Mouse (Mus musculus): ENCODE measurements at regions not wholly inside any gene's neighbourhood (a gene's known extent, or its start where the extent isn't known, plus 50 kb on each side); places are given as distances from the start of the nearest gene placed in this dataset.

GRCm38 (mm10) chr5:126606756-126607155 lies 634.9 kb upstream of the Tmem132c start:
- no peak for DNase-seq

- no peak for DNase-seq
Observed at GRCm38 (mm10) chr5:126612571-126612970, 629.0 kb upstream of the Tmem132c start.

GRCm38 (mm10) chr5:126622551-126622950 lies 619.1 kb upstream of the Tmem132c start:
- DNase-seq = no peak

DNA sequence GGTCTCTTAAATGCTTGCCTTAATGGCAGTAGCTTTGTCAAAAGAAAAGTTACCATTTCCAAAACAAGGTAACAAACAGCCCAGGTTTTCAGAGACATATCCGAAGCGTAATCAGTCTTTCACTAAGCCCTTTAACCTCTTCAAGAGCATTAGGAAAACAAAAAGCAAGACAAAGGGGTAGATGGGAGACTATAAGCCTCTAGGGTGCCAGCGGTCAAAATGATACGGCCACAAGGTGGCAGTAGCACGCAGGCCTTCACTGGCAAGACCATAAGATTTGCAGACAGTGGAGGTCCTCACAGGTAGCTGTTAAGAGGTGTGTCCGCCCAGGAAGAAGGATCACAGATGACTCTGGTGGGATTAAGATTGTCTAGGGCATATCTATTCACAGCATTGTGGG lies 618.4 kb upstream of the Tmem132c start:
- peak; percentile 2 for DNase-seq

DNA sequence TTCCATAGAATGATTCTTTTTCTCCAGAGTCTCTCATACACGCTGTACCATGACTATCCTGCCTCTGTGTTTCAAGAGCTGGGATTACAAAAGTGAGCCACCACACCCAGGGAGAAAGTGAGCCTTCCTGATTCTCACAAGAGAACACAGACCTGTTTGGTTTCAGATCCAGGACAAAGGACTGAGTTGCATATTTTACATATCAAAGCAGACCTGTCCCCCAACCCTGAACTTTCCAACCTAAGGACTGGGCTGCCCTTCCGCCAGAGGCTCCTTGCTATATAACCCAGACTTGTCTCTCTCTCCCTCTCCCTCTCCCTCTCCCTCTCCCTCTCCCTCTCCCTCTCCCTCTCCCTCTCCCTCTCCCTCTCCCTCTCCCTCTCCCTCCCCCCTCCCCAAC lies 611.8 kb upstream of the Tmem132c start:
- DNase-seq = no peak

- DNase-seq = no peak
Observed at GRCm38 (mm10) chr5:126650415-126650814, 591.2 kb upstream of the Tmem132c start.

DNA sequence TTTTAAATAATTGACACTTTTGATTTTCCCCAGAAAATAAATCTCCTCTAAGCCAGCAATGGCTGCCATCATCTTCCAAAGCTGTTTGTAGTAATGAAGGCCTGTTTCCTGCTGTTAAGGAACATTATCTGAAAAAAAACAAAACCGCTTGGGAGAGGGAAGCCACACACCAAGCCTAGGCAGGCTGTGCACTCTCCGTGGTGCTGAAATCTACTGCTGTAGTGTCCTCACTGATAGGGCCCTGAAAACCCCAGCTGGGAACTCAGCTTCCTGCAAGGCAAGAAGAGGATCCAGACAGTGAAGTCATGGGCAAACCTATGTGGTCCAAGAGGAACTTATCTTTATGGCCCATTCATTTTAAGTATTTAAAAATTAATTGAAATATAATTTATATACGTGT lies 590.2 kb upstream of the Tmem132c start:
- peak; percentile 2 for DNase-seq

GRCm38 (mm10) chr5:126662648-126663047 lies 579.0 kb upstream of the Tmem132c start:
- DNase-seq = no peak

GRCm38 (mm10) chr5:126671156-126671555 lies 570.5 kb upstream of the Tmem132c start:
- DNase-seq = no peak

- DNase-seq = no peak
Observed at GRCm38 (mm10) chr5:126680262-126680661, 561.3 kb upstream of the Tmem132c start.

- DNase-seq = no peak
Observed at GRCm38 (mm10) chr5:126699314-126699713, 542.3 kb upstream of the Tmem132c start.

GRCm38 (mm10) chr5:126703516-126704282 lies 537.9 kb upstream of the Tmem132c start:
- no peak for DNase-seq

DNA sequence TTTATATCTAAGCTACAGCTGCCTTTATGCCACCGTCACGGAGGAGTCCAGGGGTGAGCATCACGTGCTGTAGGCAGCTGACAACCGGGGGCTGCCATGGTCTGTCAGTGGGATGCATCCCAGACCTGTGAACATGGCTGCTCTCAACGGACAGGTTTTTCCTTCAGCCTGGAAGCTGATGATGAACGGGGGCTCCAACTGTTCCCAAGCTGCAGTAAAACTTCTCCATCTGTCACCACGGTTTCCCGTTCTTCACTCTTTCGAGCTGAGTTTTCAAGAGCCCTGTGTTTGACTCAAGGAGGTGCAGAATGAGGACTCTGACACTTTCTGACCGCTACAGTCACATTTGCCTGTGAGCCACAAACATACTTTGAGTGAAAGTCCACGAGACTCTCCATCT lies 535.7 kb upstream of the Tmem132c start:
- DNase-seq = no peak

DNA sequence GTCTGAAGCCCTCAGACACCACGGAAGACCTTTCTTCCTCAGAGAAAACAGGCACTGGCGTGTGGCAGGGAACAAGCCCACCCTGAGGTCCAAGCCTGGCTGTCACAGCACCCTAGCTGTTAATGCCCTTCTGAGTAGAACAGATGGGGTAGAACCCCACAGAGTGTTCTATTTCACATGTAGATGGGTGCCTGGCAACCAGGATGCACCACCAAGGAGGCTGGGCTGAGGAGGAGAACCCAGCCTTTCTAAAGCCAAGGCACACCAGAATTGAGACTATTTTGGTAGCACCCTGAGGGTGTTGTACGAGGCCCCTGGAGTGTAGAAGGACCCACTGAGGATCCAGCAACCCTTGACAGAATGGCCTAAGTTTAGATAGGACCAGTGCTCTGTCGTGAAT lies 534.9 kb upstream of the Tmem132c start:
- no peak for DNase-seq

GRCm38 (mm10) chr5:126714672-126715071 lies 526.9 kb upstream of the Tmem132c start:
- DNase-seq = no peak

DNA sequence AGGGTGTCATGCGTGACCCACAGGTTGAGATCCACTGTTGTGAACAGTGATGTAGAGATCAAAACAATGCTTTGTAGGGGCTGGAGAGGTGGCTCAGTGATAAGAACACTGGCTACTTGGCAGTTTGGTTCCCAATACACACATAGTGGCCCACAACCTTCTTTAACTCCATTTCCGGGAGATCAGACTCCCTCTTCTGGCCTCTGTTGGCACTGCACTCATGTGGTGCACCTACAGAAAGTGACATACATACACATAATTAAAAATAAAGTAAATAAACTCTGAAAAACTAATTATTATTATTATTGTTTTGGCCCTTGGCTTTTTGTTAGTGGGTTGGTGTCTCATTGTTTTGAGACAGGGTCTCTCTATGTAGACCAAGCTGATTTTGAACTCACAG lies 523.2 kb upstream of the Tmem132c start:
- DNase-seq = no peak

- no peak for DNase-seq
Observed at GRCm38 (mm10) chr5:126721300-126721699, 520.3 kb upstream of the Tmem132c start.

GRCm38 (mm10) chr5:126723304-126724295 lies 518.0 kb upstream of the Tmem132c start:
- no peak for DNase-seq

DNA sequence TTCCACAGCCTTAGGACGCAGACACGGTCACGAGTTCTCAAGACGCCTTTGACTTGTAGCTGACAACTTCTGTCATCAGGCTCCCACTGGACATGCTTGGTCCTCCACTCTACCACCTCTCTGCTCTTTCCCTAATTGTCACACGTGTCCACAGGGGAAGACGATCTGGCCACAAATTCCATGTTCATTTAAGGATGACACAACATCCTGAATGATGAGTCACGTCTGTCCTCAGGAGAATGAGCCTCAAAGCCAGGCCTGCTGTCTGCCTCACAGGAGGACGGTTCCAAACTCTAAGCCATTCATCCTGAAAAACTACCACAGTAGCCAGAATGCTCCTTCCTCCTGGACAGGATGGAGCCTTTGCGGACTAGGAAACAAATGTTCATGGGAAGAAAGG lies 517.3 kb upstream of the Tmem132c start:
- DNase-seq = no peak

- peak; percentile 8 for DNase-seq
Observed at GRCm38 (mm10) chr5:126733470-126733869, 508.1 kb upstream of the Tmem132c start.

- DNase-seq = no peak
Observed at GRCm38 (mm10) chr5:126735733-126736132, 505.9 kb upstream of the Tmem132c start.

DNA sequence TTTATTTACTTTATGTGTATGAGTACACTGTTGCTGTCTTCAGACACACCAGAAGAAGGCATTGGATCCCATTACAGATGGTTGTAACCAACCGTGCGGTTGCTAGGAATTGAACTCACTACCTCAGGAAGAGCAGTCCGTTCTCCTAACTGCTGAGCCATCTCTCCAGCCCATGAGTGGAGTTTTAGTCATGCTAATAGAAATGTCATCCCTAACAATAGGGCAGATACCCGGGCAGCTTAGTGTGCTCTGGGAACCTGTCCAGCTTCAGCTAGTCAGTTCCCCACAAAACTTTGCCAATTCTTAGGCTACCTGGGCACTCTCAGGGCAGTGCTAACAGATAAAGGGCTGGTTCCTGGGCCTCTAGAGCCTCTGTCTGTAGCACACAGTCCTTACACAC lies 503.9 kb upstream of the Tmem132c start:
- no peak for DNase-seq

DNA sequence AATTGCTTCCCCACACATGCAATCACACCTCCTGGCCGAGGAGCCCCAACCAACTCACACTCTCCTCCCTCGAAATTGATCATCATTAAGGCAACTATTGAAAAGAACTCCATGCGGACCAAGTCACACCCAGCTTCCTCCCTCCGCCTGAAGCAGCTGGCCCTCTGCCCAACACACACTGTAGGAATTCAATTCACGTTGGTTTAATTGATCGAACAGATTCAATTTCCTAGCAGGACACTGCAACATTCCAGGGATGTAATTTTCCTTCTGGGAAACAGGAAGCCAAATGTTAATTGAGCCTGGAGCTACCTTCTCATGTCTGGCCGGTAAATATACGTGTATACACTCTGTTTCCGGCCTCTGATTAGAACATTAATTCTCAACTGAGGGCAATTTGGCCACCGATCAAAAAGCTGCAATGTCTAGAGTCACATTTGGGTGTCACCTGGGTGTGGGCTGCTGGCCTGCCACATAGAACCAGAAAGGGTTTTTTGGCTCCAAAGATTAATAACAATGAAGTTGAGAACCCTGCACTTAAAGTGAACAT lies 500.7 kb upstream of the Tmem132c start:
- DNase-seq = no peak

Data from adrenal gland, adult 8-10 months (tissue).